Mouse (Mus musculus): Measurements from ENCODE around the gene Gm4922. TPM values are rescaled to one million over a fixed set of nuclear protein-coding genes. Genes with fewer than 3 reads are reported as not detected.
A peak's percentile ranks its signal among the peaks of the same experiment; 100 is the strongest.

Gm4922 gene
- polyA plus RNA-seq, 1 experiment from 2014 or later, result not detected

- DNase-seq (ENCODE audit: extremely low spot score, low spot score), result no peak
- H3K27ac ChIP-seq, result no peak overlapping the region
- no peak overlapping the region for H3K4me3 ChIP-seq
- 84% methylated on average over 4 of the region's 4 CpGs for WGBS
- H3K9me3 ChIP-seq, result no peaks in the 10 kb centered on the region
- H3K36me3 ChIP-seq (replicated peaks), result no peaks in the 10 kb centered on the region
- H3K27me3 ChIP-seq (ENCODE audit: poor library complexity, severe bottlenecking), result no peaks in the 10 kb centered on the region
- H3K4me1 ChIP-seq, result peaks cover 6% of the 10 kb centered on the region
Observed at GRCm38 (mm10) chr10:18772537-18773179, 13.9 kb downstream of the Gm4922 start.

GRCm38 (mm10) chr10:18769909-18770308 is 16.7 kb downstream of the Gm4922 start:
- 60% methylated on average over 5 of the region's 5 CpGs for WGBS
- no peaks in the 10 kb centered on the region for H3K9me3 ChIP-seq
- no peaks in the 10 kb centered on the region for H3K36me3 ChIP-seq (replicated peaks)
- no peak overlapping the region for H3K4me3 ChIP-seq
- H3K27ac ChIP-seq, result no peak overlapping the region
- no peak for DNase-seq (ENCODE audit: extremely low spot score, low spot score)
- H3K4me1 ChIP-seq, result no peaks in the 10 kb centered on the region
- no peaks in the 10 kb centered on the region for H3K27me3 ChIP-seq (ENCODE audit: poor library complexity, severe bottlenecking)

DNA sequence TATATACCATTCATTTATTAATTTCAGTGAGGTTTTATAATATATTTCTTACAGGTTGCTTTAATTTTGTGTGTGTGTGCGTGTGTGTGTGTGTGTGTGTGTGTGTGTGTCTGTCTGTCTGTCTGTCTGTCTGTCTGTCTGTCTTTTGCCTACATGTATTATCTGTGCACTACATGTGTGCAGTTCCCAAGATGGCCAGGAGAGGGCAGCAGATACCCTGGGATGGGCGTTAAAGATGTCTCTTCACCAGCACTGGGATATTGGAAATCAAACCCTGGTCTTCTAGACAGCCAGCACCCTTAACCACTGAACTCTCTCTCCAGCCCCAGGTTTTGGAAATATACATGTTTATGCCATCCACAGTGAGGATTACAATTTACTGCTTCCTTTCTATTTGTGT is 26.4 kb downstream of the Gm4922 start:
- Histone ChIP-seq H3K27me3 (ENCODE audit: poor library complexity, severe bottlenecking) (no peaks in the 10 kb centered on the region), H3K4me3 (no peak overlapping the region), H3K4me1 (no peaks in the 10 kb centered on the region), H3K27ac (no peak overlapping the region), H3K9me3 (0 out of 2 replicates have a peak, but pooled peaks cover 3% of the 10 kb centered on the region), H3K36me3 (replicated peaks) (no peaks in the 10 kb centered on the region)
- peak; percentile 67 for DNase-seq (ENCODE audit: extremely low spot score, low spot score)
- WGBS, result 32% methylated on average over 2 of the region's 2 CpGs

DNA sequence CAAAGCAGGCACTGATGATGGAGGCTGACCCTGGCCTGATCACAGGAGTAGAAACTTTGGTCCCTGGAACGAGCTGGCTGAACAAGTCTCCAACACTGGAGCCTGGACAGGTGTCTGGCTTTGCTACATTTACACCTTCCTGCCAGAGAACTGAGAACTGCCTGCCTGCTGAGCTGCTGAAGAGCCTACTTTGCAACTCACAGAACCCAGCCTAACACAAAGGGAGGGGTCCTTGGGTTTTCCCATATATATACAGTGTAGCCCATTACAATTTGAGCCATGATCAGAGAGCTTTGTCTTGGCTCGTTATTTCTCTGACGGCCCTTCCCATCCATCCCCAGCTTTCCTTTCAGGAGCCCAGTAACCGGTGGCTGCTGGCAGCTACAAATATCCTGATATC is 36.5 kb downstream of the Gm4922 start:
- DNase-seq (ENCODE audit: extremely low spot score, low spot score), result no peak
- H3K27me3 ChIP-seq (ENCODE audit: poor library complexity, severe bottlenecking), result peaks cover 5% of the 10 kb centered on the region; the same call in 1 of the 2 replicates
- no peak overlapping the region for H3K27ac ChIP-seq
- no peaks in the 10 kb centered on the region for H3K36me3 ChIP-seq (replicated peaks)
- WGBS, result 82% methylated on average over 4 of the region's 4 CpGs
- H3K9me3 ChIP-seq, result no peaks in the 10 kb centered on the region
- H3K4me3 ChIP-seq, result no peak overlapping the region
- no peaks in the 10 kb centered on the region for H3K4me1 ChIP-seq

- peak within 1 kb of the TSS; percentile 68 for H3K4me3 ChIP-seq
- no peaks in the 10 kb centered on the region for H3K9me3 ChIP-seq
- peaks cover 14% of the 10 kb centered on the region for H3K4me1 ChIP-seq
- H3K36me3 ChIP-seq (replicated peaks), result no peaks in the 10 kb centered on the region
- peak; percentile 48 for DNase-seq (ENCODE audit: extremely low spot score, low spot score)
- H3K27ac ChIP-seq, result peak within 1 kb of the TSS; percentile 81
- 2% methylated on average over 50 of the region's 50 CpGs for WGBS
- H3K27me3 ChIP-seq (ENCODE audit: poor library complexity, severe bottlenecking), result peaks cover 39% of the 10 kb centered on the region
Observed at GRCm38 (mm10) chr10:18743286-18744142, 43.1 kb downstream of the Gm4922 start, which contains the start of gene Arfgef3. Gene Arfgef3, minus strand, starts transcription at chr10:18743949.

- DNase-seq (ENCODE audit: extremely low spot score, low spot score), result no peak
Observed at GRCm38 (mm10) chr10:18742086-18742485, 44.5 kb downstream of the Gm4922 start.

DNA sequence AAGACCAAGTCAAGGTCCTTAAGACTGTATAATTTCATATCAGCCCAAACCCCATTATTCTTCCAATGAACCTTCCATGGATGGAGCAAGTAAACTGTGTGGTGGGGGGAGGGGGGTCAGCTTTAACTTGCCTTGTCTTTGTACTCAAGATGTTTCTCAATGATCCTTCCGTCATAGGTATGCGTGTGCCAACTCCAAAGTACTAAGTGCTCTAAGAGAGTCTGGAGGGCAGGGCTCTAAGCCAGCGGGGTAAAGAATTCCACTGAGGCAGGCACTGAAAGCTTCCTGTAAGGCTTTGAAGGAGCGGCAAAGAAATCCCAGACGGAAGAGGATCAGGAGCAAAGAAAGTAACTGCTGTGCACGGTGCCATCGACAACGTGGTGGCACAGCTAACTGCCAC is 45.6 kb downstream of the Gm4922 start:
- no peaks in the 10 kb centered on the region for H3K36me3 ChIP-seq (replicated peaks)
- H3K9me3 ChIP-seq, result no peaks in the 10 kb centered on the region
- no peak for DNase-seq (ENCODE audit: extremely low spot score, low spot score)
- no peak overlapping the region for H3K27ac ChIP-seq
- peaks cover 14% of the 10 kb centered on the region for H3K4me1 ChIP-seq
- H3K4me3 ChIP-seq, result no peak overlapping the region
- 86% methylated on average over 8 of the region's 8 CpGs for whole genome bisulfite sequencing
- peaks cover 39% of the 10 kb centered on the region for H3K27me3 ChIP-seq (ENCODE audit: poor library complexity, severe bottlenecking)

More at GRCm38 (mm10) chr10:18742086-18742485, 44.5 kb downstream of the Gm4922 start:
- WGBS, result 88% methylated on average over 6 of the region's 6 CpGs
- H3K9me3 ChIP-seq, result no peaks in the 10 kb centered on the region
- peaks cover 14% of the 10 kb centered on the region for H3K4me1 ChIP-seq
- H3K27me3 ChIP-seq (ENCODE audit: poor library complexity, severe bottlenecking), result peaks cover 39% of the 10 kb centered on the region
- no peaks in the 10 kb centered on the region for H3K36me3 ChIP-seq (replicated peaks)
- no peak overlapping the region for H3K4me3 ChIP-seq
- no peak overlapping the region for H3K27ac ChIP-seq

Other genes starting within 250 kb of the Gm4922 start
- 14.9 and 15.7 TPM in 2 replicates for gene Hebp2, start 240.7 kb downstream of the Gm4922 start, polyA plus RNA-seq (2016; fragmentation: Nextera tagmentation; extraction: Ambion mirVana)
- 0.41 and 0.62 TPM in 2 replicates for gene Arfgef3, start 42.8 kb downstream of the Gm4922 start, polyA plus RNA-seq (2016; fragmentation: Nextera tagmentation; extraction: Ambion mirVana)
- 12.1 and 13.2 TPM in 2 replicates for gene Perp, start 58.2 kb upstream of the Gm4922 start, polyA plus RNA-seq (2016; fragmentation: Nextera tagmentation; extraction: Ambion mirVana)
- gene Tnfaip3, start 228.9 kb upstream of the Gm4922 start, polyA plus RNA-seq (2016; fragmentation: Nextera tagmentation; extraction: Ambion mirVana), result 1.00 and 1.1 TPM in 2 replicates